Mouse (Mus musculus) stomach, embryonic 16.5 days (tissue): Measurements from ENCODE around the gene Oard1. TPM values are rescaled to one million over a fixed set of nuclear protein-coding genes. Genes with fewer than 3 reads are reported as not detected.

Experiments used
- ATAC-seq: fragments of 200-750 bp; cut with Nextera tagmentation; 2 replicates; pipeline ENCODE4 v1.8.0; 2017; ENCODE audit warnings: moderate number of reproducible peaks, moderate TSS enrichment; ENCODE audit not compliant: insufficient read depth, low FRiP score
- H3K27ac ChIP-seq: fragments of 300-500 bp; sonication (generic); 2 replicates; pipeline ENCODE4 v1.5.1; 2014; ENCODE audit warnings: low read length
- H3K27me3 ChIP-seq: fragments of 300-500 bp; sonication (generic); 2 replicates; pipeline ENCODE4 v1.6.1; 2014; ENCODE audit warnings: low read length, control low read depth, mixed read lengths; ENCODE audit not compliant: control insufficient read depth, insufficient read depth
- H3K36me3 ChIP-seq: fragments of 300-500 bp; sonication (generic); 2 replicates; pipeline ENCODE4 v1.6.1; 2014; ENCODE audit warnings: low read length; ENCODE audit not compliant: control insufficient read depth, insufficient read depth
- H3K4me1 ChIP-seq: fragments of 300-500 bp; sonication (generic); 2 replicates; pipeline ENCODE4 v1.6.1; 2014; ENCODE audit warnings: low read length, control low read depth, mixed read lengths; ENCODE audit not compliant: control insufficient read depth, insufficient read depth
- H3K4me2 ChIP-seq: fragments of 300-500 bp; sonication (generic); 2 replicates; pipeline ENCODE4 v1.6.1; 2014; ENCODE audit warnings: low read depth, low read length, mixed read lengths
- H3K4me3 ChIP-seq: fragments of 300-500 bp; sonication (generic); replicated peaks from 2 replicates; pipeline ENCODE4 v1.5.1; 2014; ENCODE audit warnings: mild to moderate bottlenecking, low read length
- H3K9ac ChIP-seq: fragments of 300-500 bp; sonication (generic); 2 replicates; pipeline ENCODE4 v1.6.1; 2014; ENCODE audit warnings: low read length
- H3K9me3 ChIP-seq: fragments of 300-500 bp; sonication (generic); replicated peaks from 2 replicates; pipeline ENCODE4 v1.6.1; 2016; ENCODE audit warnings: low read length, control low read depth; ENCODE audit not compliant: control insufficient read depth
- WGBS: fragments of 180-500 bp; shearing (Covaris S2); extraction: QIAGEN DNeasy Blood & Tissue Kit; methylation state at CpG from one replicate; pipeline ENCODE4 v1.1.7; 2014; 5-methylcytosine and 5-hydroxymethylcytosine counted together
- polyA plus RNA-seq: library from polyadenylated mRNA; unstranded; fragments of >200 nt; fragmentation: Nextera tagmentation; extraction: Ambion mirVana; gene quantifications from 2 replicates; pipeline ENCODE4 v1.2.1, GENCODE M21; 2015

Oard1 gene
- polyA plus RNA-seq, 1 experiment from 2014 or later: 54.4 TPM

DNA sequence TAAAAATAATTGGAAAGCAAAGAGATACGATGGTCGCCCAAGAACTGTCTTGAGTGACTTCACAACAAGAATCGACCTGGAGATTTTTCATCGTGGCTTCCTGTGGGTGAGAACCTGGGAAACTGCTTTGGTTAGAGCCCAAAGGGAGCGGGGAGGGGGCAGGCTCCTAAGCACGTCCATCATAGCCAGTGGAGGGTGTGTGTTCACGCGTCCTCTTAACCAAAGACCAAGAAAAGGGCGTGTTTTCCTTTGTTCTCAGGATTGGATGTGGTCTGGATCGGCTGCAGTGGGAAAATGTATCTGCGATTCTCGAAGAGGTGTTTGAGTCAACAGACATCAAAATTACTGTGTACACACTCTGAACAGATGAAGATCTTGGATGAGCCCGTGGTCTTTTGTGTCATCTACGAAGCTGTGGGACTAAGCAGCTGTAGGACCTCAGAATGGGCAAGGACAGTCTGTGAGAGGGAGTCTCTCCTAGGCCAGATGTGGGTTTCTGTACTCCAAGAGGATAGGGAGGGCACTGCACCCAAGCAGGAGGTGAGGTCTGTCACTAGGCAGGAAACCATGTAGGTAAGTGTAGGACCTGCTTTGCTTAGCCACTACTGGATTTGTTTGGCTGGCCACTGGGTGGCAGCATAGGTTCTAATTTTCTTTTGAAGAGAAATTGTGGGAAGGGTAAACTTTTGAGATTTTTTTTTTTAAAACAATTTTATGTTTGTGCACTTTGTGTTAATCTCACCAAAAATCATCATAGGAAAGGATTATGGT is 6.8 kb downstream of the Oard1 start:
- Histone ChIP-seq H3K4me1 (peaks cover 14% of the 10 kb centered on the region), H3K9me3 (no peaks in the 10 kb centered on the region), H3K9ac (no peak overlapping the region), H3K27ac (no peak overlapping the region), H3K27me3 (no peaks in the 10 kb centered on the region), H3K4me2 (no peak overlapping the region), H3K4me3 (no peak overlapping the region), H3K36me3 (0 out of 2 replicates have a peak, but pooled peaks cover 6% of the 10 kb centered on the region)
- 74% methylated on average over 14 of the region's 14 CpGs for WGBS
- ATAC-seq: peak; percentile 70; the same call in 1 of the 2 replicates

DNA sequence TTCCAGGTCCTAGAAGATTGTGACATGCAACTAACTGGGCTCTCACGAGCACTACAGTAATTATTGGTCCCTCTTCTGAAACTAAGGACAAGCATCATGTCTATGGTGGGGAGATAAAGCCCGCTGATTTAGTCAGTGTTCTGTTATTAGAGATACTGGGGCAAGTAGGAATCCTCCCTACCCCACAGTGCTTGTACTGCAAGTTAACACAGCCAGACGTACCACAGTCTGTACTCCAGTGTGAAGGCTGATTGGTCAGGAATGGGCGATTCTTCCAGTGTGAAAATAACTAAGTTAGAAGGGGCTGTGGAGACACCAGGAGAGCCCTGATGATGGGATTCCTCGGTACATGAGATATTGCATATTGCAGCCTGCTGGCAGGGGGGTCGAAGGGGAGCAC is 7.7 kb downstream of the Oard1 start:
- H3K4me1 ChIP-seq: 0 out of 2 replicates have a peak, but pooled peaks cover 8% of the 10 kb centered on the region
- ATAC-seq: no peak
- no peaks in the 10 kb centered on the region for H3K27me3 ChIP-seq
- peak overlapping the region; percentile 78; the same call in 1 of the 2 replicates for H3K27ac ChIP-seq
- WGBS: 80% methylated on average over 6 of the region's 6 CpGs
- H3K36me3 ChIP-seq: 0 out of 2 replicates have a peak, but pooled peaks cover 6% of the 10 kb centered on the region
- no peak overlapping the region for H3K4me2 ChIP-seq
- no peaks in the 10 kb centered on the region for H3K9me3 ChIP-seq
- H3K4me3 ChIP-seq: no peak overlapping the region
- H3K9ac ChIP-seq: no peak overlapping the region

DNA sequence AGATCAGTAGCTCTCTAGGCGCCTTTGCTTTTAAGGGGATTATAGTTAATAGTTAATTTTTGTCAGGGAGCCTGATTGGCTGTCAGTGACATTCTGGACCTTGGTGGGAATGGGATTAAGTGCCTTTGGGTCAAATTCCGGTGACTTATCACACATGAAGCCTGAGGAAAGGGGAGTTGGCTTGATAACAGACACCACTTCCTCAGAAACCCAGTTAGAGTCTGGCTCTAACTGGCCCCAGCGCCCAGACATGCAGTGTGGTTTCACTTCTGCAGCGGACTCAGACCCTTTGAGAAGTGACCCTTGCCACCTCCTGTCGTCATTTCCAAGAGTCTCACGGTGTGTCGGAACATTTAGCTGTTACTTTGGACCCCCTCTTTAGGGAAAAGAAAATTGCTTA is 8.4 kb downstream of the Oard1 start:
- H3K9ac ChIP-seq: peak overlapping the region; percentile 46; the same call in 1 of the 2 replicates
- H3K4me3 ChIP-seq: 0 out of 2 replicates have a peak overlapping the region, but pooled peaks have one; percentile 6
- 0 out of 2 replicates have a peak, but pooled peaks cover 8% of the 10 kb centered on the region for H3K4me1 ChIP-seq
- no peaks in the 10 kb centered on the region for H3K27me3 ChIP-seq
- H3K4me2 ChIP-seq: peak overlapping the region; percentile 33
- H3K9me3 ChIP-seq: no peaks in the 10 kb centered on the region
- 0 out of 2 replicates have a peak, but pooled peaks cover 6% of the 10 kb centered on the region for H3K36me3 ChIP-seq
- peak; percentile 80; the same call in 1 of the 2 replicates for ATAC-seq
- 54% methylated on average over 7 of the region's 7 CpGs for WGBS
- H3K27ac ChIP-seq: peak overlapping the region; percentile 78

- WGBS: 68% methylated on average over 1 of the region's 1 CpGs
- Histone ChIP-seq H3K27ac (peak overlapping the region; percentile 78), H3K9me3 (no peaks in the 10 kb centered on the region), H3K4me2 (peak overlapping the region; percentile 33), H3K4me1 (0 out of 2 replicates have a peak, but pooled peaks cover 8% of the 10 kb centered on the region), H3K9ac (peak overlapping the region; percentile 38; the same call in 1 of the 2 replicates), H3K27me3 (no peaks in the 10 kb centered on the region), H3K36me3 (0 out of 2 replicates have a peak, but pooled peaks cover 6% of the 10 kb centered on the region), H3K4me3 (no peak overlapping the region)
- ATAC-seq: no peak
Measured at GRCm38 (mm10) chr17:48418781-48419180, 9.0 kb downstream of the Oard1 start.

GRCm38 (mm10) chr17:48419571-48419970 is 9.8 kb downstream of the Oard1 start:
- Histone ChIP-seq H3K36me3 (0 out of 2 replicates have a peak, but pooled peaks cover 6% of the 10 kb centered on the region), H3K4me1 (0 out of 2 replicates have a peak, but pooled peaks cover 8% of the 10 kb centered on the region), H3K9ac (no peak overlapping the region), H3K27me3 (no peaks in the 10 kb centered on the region), H3K9me3 (no peaks in the 10 kb centered on the region), H3K4me2 (no peak overlapping the region), H3K27ac (no peak overlapping the region), H3K4me3 (no peak overlapping the region)
- no peak for ATAC-seq
- 65% methylated on average over 2 of the region's 2 CpGs for WGBS

- H3K4me1 ChIP-seq: peaks cover 32% of the 10 kb centered on the region
- no peak overlapping the region for H3K4me3 ChIP-seq
- WGBS: 83% methylated on average over 9 of the region's 9 CpGs
- H3K27ac ChIP-seq: no peak overlapping the region
- no peaks in the 10 kb centered on the region for H3K9me3 ChIP-seq
- no peak for ATAC-seq
- no peaks in the 10 kb centered on the region for H3K27me3 ChIP-seq
- no peak overlapping the region for H3K4me2 ChIP-seq
- H3K9ac ChIP-seq: no peak overlapping the region
- H3K36me3 ChIP-seq: no peaks in the 10 kb centered on the region
Measured at GRCm38 (mm10) chr17:48424237-48424636, 14.4 kb downstream of the Oard1 start.

GRCm38 (mm10) chr17:48425823-48426612 is 16.2 kb downstream of the Oard1 start:
- Histone ChIP-seq H3K4me2 (peak overlapping the region; percentile 15; the same call in 1 of the 2 replicates), H3K36me3 (no peaks in the 10 kb centered on the region), H3K27me3 (no peaks in the 10 kb centered on the region), H3K9ac (peak overlapping the region; percentile 44), H3K27ac (peak overlapping the region; percentile 93), H3K9me3 (no peaks in the 10 kb centered on the region), H3K4me3 (no peak overlapping the region), H3K4me1 (peaks cover 44% of the 10 kb centered on the region)
- ATAC-seq: peak; percentile 74; the same call in 1 of the 2 replicates
- 26% methylated on average over 9 of the region's 9 CpGs for WGBS

GRCm38 (mm10) chr17:48426991-48427750 is 17.4 kb downstream of the Oard1 start:
- Histone ChIP-seq H3K36me3 (no peaks in the 10 kb centered on the region), H3K4me1 (peaks cover 55% of the 10 kb centered on the region), H3K9me3 (no peaks in the 10 kb centered on the region), H3K4me3 (no peak overlapping the region), H3K27me3 (no peaks in the 10 kb centered on the region), H3K27ac (peak overlapping the region; percentile 70), H3K9ac (peak overlapping the region; percentile 24), H3K4me2 (no peak overlapping the region)
- WGBS: 56% methylated on average over 13 of the region's 13 CpGs
- ATAC-seq: 0 out of 2 replicates have a peak, but pooled peaks have one; percentile 24
